Mouse (Mus musculus): ENCODE measurements around the gene Spag4.

Spag4 gene

GRCm38 (mm10) chr2:156065099-156066041 is at the start of gene Spag4:
Spag4 (plus strand) TSS chr2:156065175.
- DNase-seq = peak; percentile 78

GRCm38 (mm10) chr2:156018106-156018505 is 46.9 kb upstream of the Spag4 start:
- DNase-seq = no peak

DNA sequence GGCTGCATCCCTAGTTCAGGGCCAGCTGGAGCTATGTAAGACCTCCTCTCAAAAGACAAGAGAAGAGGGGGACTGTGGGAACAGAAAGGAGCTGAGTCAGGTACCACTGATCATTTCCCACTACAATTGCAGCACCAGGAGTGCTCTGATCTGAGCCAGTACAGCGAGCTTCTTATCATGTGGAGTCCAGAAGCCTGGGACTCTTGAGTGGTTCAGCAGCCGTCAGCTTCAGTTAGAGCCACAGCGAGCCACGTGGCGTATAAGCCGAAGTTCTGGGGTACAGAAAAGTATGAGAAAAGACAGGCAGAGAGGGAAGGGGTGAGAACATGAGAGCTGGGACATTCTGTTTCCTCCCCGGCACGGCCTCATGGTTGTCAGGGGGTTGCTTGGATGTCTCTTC is 43.8 kb upstream of the Spag4 start:
- DNase-seq = no peak

GRCm38 (mm10) chr2:156021765-156022164 is 43.2 kb upstream of the Spag4 start:
- DNase-seq = no peak

DNA sequence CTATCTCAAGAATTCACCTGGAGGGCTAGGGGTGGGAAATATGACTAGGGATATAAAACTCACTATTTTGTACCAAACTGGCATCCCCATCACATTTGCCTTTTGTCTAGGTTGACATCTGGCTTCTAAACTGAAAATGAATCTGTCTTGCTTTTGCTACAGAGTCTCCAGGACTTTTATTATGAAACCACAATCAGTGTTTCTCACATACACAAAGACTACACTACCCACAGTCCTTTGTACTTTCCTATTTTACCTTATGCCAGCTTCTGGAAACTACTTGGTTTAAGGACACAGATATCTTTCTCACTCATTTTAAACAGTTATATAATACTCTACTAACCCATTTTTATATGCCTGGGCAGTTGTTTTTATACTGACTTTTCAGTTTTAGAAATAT is 39.5 kb upstream of the Spag4 start:
- DNase-seq = no peak

GRCm38 (mm10) chr2:156039390-156039789 is 25.6 kb upstream of the Spag4 start:
- no peak for DNase-seq

- DNase-seq = no peak
Observed at GRCm38 (mm10) chr2:156042903-156043302, 22.1 kb upstream of the Spag4 start.

- DNase-seq = peak; percentile 23
Observed at GRCm38 (mm10) chr2:156047929-156048328, 17.0 kb upstream of the Spag4 start.

DNA sequence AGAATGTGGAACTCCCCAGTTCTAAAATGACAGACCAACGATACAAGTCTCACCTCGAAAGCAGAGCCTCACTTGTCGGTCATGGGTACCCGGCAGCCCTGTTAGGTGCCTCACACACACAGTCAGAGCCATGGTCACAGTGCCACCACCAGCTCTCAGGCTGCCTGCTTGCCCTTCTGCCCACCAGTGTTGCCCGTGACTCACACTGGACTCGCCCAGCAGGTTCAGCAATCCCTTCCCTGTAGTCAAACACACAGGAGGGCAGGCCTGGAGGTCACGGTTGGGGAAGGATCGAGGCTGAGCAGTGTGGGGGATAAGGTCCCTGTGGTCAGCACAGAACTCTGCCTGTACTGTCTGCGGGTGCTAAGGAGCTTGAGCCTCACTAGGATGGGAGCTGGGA is 12.2 kb upstream of the Spag4 start, which contains the start of gene Fer1l4:
Gene Fer1l4 (minus strand): TSS at position 132 of the 400 bp plus-strand sequence.
- DNase-seq = no peak

- DNase-seq = no peak
Observed at GRCm38 (mm10) chr2:156066126-156066525, 1.2 kb downstream of the Spag4 start.

- DNase-seq = peak; percentile 14
Observed at GRCm38 (mm10) chr2:156067916-156068315, 2.9 kb downstream of the Spag4 start.

DNA sequence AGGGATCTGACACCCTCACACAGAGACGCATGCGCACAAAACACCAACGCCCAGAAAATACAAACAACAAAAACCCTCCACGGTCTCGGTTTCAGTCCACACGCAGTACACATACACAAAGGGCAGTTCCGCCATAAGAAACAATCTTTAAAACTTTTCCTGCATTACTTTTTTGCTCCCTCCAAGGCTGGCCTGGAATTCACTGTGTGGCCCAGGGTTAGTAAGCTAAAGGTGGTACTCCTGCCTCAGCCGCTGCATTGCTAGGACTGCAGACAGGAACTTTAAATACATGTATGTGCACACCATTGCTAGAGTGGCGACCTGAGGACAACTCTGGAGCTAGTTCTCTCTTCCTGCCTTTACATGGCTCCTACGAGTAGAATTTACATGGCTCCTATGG is 6.3 kb downstream of the Spag4 start:
- no peak for DNase-seq

DNA sequence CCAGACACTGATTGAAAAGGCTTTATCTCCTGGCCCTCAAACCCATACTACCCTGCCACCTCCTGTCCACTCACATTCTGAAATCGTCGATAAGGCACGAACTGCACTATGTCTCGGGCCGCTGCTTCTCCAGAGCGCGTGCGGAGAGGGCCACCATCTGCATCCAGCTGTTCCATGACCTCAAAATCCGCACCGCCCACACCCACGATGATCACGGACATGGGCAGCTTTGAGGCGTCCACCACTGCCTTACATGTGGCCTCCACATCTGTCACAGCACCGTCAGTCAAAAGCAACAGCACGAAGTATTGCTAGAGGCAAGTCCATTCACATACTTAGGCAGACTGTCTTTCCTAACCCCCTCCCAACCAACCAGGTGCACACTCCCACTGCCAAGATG is 8.8 kb downstream of the Spag4 start:
- peak; percentile 57 for DNase-seq

- DNase-seq = no peak
Observed at GRCm38 (mm10) chr2:156077461-156077860, 12.5 kb downstream of the Spag4 start.

DNA sequence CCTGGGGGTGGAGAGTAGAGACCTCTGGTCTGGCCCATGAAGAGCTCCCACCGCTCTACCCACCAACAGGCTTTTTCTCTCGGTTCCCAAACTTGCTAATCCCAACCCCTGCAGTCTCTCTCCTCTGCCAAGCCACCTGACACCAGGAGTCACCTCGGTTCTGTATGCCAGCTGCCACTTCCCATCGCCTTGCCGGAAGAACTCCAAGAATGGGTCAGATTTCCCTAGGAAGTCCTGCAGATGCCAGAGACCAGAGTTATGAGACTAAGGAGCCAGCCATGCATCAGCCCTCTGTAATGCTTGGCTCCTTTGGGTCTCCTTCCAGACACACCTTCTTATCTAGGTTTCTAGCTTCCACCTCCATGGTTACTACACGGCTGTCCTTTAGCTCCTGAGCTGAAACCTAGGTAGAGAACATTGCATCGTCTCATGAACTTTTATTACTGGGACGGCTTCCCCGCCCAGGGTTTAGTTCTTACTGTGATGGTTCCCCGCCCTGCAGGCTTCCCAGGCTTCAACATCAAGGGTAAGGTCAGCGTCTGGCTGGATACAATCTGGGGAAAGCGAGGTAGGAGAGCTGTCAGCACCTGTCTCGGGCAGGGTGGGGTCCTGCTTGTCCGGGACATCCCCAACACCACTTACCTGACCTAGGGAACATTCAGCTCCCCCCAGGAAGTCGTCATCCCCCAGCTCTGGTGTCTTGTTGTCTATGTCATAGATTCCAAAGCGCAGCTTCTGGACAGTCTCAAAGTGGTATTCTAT is 13.6 kb downstream of the Spag4 start:
- DNase-seq = no peak

DNA sequence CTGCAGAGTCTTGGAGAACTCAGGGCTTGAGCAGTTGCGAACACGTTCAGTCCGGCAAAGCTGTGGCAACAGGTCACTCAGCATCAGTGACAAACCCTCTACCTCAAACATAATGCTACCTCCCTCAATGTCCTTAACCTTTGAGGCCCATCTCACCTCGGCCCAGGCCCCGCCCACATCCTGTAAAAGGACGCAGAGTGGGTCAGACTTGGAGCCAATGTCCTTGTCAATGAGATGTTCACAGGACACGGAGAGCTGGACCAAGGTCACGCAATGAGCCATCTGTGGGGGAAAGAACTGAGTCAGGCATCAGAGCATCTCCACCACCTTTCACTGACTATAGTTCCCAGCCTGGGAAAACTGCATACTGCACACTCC is 14.2 kb downstream of the Spag4 start:
- no peak for DNase-seq

DNA sequence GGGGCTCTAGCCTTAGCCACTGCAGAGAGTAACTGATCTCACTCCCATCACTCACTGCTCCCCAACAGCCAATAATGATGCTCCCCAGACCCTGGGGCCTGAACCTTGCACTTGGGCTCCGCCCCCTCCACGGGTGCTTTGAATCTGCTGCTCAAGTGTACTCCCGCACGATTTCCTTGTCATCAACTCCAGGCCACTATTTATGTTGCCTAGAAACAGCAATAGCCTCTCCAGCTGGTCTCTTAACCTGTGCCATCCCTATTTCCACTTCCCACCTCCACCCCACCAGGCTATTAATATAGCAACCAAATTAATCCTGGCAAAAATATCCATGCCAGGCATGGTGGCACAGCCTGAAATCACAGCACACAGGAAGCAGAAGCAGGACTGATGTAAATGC is 14.7 kb downstream of the Spag4 start:
- DNase-seq = no peak

DNA sequence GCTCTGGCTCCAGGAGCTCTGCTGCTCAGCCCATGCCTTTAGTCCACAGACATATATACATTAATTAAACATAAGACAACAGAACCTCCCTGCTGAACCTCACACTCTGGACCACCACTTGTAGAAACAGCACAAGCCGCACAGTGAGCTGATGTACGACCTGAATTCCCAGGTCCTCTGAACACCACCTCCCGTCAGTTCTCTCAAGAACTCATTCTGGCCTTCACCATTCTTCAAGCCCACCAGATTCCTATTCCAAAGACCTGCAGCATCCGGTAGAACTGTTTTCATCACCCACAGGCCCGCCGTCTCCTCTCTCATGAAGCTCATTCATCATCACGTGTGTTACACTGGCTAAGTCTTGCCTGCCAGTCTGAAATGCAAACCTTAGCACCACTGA is 15.4 kb downstream of the Spag4 start:
- no peak for DNase-seq

DNA sequence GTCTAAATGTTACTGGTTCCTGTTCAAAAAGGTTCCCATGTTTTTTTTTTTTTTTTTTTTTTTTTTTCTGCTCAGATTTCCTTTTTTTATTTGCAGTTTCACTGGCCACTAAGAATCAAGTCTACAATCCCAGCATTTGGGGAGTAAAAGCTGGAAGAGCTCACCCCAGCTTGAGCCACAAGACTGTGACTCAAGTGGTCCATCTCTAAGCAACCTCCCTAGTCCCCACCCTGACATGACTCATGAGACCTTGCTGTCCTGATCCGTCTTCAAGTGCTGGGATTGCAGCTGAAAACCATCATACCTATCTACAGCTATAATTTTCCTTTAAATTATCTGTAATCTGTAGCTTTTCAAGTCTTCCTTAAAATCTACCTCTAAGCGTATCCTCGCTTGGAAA is 19.6 kb downstream of the Spag4 start:
- DNase-seq = no peak

- no peak for DNase-seq
Observed at GRCm38 (mm10) chr2:156087391-156088110, 22.6 kb downstream of the Spag4 start.

GRCm38 (mm10) chr2:156089799-156090198 is 24.8 kb downstream of the Spag4 start:
- no peak for DNase-seq

GRCm38 (mm10) chr2:156091926-156092325 is 27.0 kb downstream of the Spag4 start:
- peak; percentile 19 for DNase-seq
